Mouse (Mus musculus): ENCODE measurements around the gene Pacs1. TPM values are rescaled to one million over a fixed set of nuclear protein-coding genes. Genes with fewer than 3 reads are reported as not detected.
"Not testable (repeated sequence)": the region's sequence is repeated elsewhere in the genome, so short reads cannot be mapped to it uniquely, and the experiment has no call there.

Gene Pacs1
- polyA plus RNA-seq, 1 experiment from 2014 or later, result 9.3 TPM

GRCm38 (mm10) chr19:5201691-5202090 is 71.2 kb downstream of the Pacs1 start:
- TF ChIP-seq CTCF (IDR thresholded peaks at IDR 0.05) (no peak), EP300 (IDR thresholded peaks at IDR 0.05) (no peak)
- WGBS, result 78% methylated on average over 2 of the region's 2 CpGs

GRCm38 (mm10) chr19:5200617-5201016 is 72.3 kb downstream of the Pacs1 start:
- DNase-seq (ENCODE audit: low spot score), result not testable (repeated sequence)

More at GRCm38 (mm10) chr19:5201691-5202090, 71.2 kb downstream of the Pacs1 start:
- H3K4me1 ChIP-seq (ENCODE audit: insufficient read depth, low read depth, low read length), result no peaks in the 10 kb centered on the region
- no peaks in the 10 kb centered on the region for H3K36me3 ChIP-seq (ENCODE audit: insufficient read depth, low read length)
- ATAC-seq, result no peak
- H3K4me3 ChIP-seq (ENCODE audit: low read depth, low read length), result no peak overlapping the region
- H3K9me3 ChIP-seq (ENCODE audit: low read length), result no peaks in the 10 kb centered on the region
- DNase-seq (ENCODE audit: low spot score), result no peak
- no peaks in the 10 kb centered on the region for H3K27me3 ChIP-seq (replicated peaks; ENCODE audit: insufficient read depth, low read length)
- H3K27ac ChIP-seq (ENCODE audit: low read length), result no peak overlapping the region
- no peak overlapping the region for H3K4me2 ChIP-seq (replicated peaks; ENCODE audit: low read depth, low read length)
- H3K9ac ChIP-seq (replicated peaks; ENCODE audit: low read depth), result no peak overlapping the region

GRCm38 (mm10) chr19:5198553-5198952 is 74.4 kb downstream of the Pacs1 start:
- no peak for DNase-seq (ENCODE audit: low spot score)
- no peak overlapping the region for H3K4me2 ChIP-seq (replicated peaks; ENCODE audit: low read depth, low read length)
- H3K9ac ChIP-seq (replicated peaks; ENCODE audit: low read depth), result no peak overlapping the region
- no peaks in the 10 kb centered on the region for H3K9me3 ChIP-seq (ENCODE audit: low read length)
- no peak for ATAC-seq
- 55% methylated on average over 3 of the region's 3 CpGs for WGBS
- H3K27ac ChIP-seq (ENCODE audit: low read length), result no peak overlapping the region
- H3K4me3 ChIP-seq (ENCODE audit: low read depth, low read length), result no peak overlapping the region
- TF ChIP-seq EP300 (IDR thresholded peaks at IDR 0.05), result no peak
- no peak for TF ChIP-seq CTCF (IDR thresholded peaks at IDR 0.05)
- H3K27me3 ChIP-seq (replicated peaks; ENCODE audit: insufficient read depth, low read length), result no peaks in the 10 kb centered on the region
- H3K36me3 ChIP-seq (ENCODE audit: insufficient read depth, low read length), result no peaks in the 10 kb centered on the region
- H3K4me1 ChIP-seq (ENCODE audit: insufficient read depth, low read depth, low read length), result no peaks in the 10 kb centered on the region

More at GRCm38 (mm10) chr19:5200617-5201016, 72.3 kb downstream of the Pacs1 start:
- not testable (repeated sequence) for H3K36me3 ChIP-seq (ENCODE audit: insufficient read depth, low read length); H3K4me3 ChIP-seq (ENCODE audit: low read depth, low read length); H3K4me1 ChIP-seq (ENCODE audit: insufficient read depth, low read depth, low read length); H3K9me3 ChIP-seq (ENCODE audit: low read length); ATAC-seq; H3K27ac ChIP-seq (ENCODE audit: low read length); H3K9ac ChIP-seq (replicated peaks; ENCODE audit: low read depth); H3K4me2 ChIP-seq (replicated peaks; ENCODE audit: low read depth, low read length); H3K27me3 ChIP-seq (replicated peaks; ENCODE audit: insufficient read depth, low read length)
- whole genome bisulfite sequencing, result 91% methylated on average over 4 of the region's 4 CpGs

GRCm38 (mm10) chr19:5195417-5196035 is 77.4 kb downstream of the Pacs1 start:
- DNase-seq (ENCODE audit: low spot score) (peak; percentile 87), ATAC-seq (peak; percentile 52)
- Histone ChIP-seq H3K4me1 (ENCODE audit: insufficient read depth, low read depth, low read length) (no peaks in the 10 kb centered on the region), H3K9me3 (ENCODE audit: low read length) (no peaks in the 10 kb centered on the region), H3K4me2 (replicated peaks; ENCODE audit: low read depth, low read length) (no peak overlapping the region), H3K36me3 (ENCODE audit: insufficient read depth, low read length) (no peaks in the 10 kb centered on the region), H3K9ac (replicated peaks; ENCODE audit: low read depth) (no peak overlapping the region), H3K27ac (ENCODE audit: low read length) (no peak overlapping the region), H3K27me3 (replicated peaks; ENCODE audit: insufficient read depth, low read length) (no peaks in the 10 kb centered on the region), H3K4me3 (ENCODE audit: low read depth, low read length) (no peak overlapping the region)
- 49% methylated on average over 7 of the region's 7 CpGs for WGBS
- TF ChIP-seq CTCF (IDR thresholded peaks at IDR 0.05) (peak; percentile 81), EP300 (IDR thresholded peaks at IDR 0.05) (no peak)

GRCm38 (mm10) chr19:5192397-5192796 is 80.5 kb downstream of the Pacs1 start:
- Histone ChIP-seq H3K4me3 (ENCODE audit: low read depth, low read length) (no peak overlapping the region), H3K27ac (ENCODE audit: low read length) (no peak overlapping the region), H3K4me2 (replicated peaks; ENCODE audit: low read depth, low read length) (no peak overlapping the region), H3K36me3 (ENCODE audit: insufficient read depth, low read length) (no peaks in the 10 kb centered on the region), H3K9me3 (ENCODE audit: low read length) (no peaks in the 10 kb centered on the region), H3K9ac (replicated peaks; ENCODE audit: low read depth) (no peak overlapping the region), H3K27me3 (replicated peaks; ENCODE audit: insufficient read depth, low read length) (no peaks in the 10 kb centered on the region), H3K4me1 (ENCODE audit: insufficient read depth, low read depth, low read length) (no peaks in the 10 kb centered on the region)
- DNase-seq (ENCODE audit: low spot score) (no peak), ATAC-seq (no peak)
- TF ChIP-seq EP300 (IDR thresholded peaks at IDR 0.05) (no peak), CTCF (IDR thresholded peaks at IDR 0.05) (no peak)

- Histone ChIP-seq H3K4me3 (ENCODE audit: low read depth, low read length) (no peak overlapping the region), H3K27ac (ENCODE audit: low read length) (no peak overlapping the region), H3K4me2 (replicated peaks; ENCODE audit: low read depth, low read length) (no peak overlapping the region), H3K9me3 (ENCODE audit: low read length) (no peaks in the 10 kb centered on the region), H3K27me3 (replicated peaks; ENCODE audit: insufficient read depth, low read length) (no peaks in the 10 kb centered on the region), H3K4me1 (ENCODE audit: insufficient read depth, low read depth, low read length) (no peaks in the 10 kb centered on the region), H3K36me3 (ENCODE audit: insufficient read depth, low read length) (no peaks in the 10 kb centered on the region), H3K9ac (replicated peaks; ENCODE audit: low read depth) (no peak overlapping the region)
- WGBS, result 67% methylated on average over 2 of the region's 2 CpGs
- TF ChIP-seq CTCF (IDR thresholded peaks at IDR 0.05) (no peak), EP300 (IDR thresholded peaks at IDR 0.05) (no peak)
- DNase-seq (ENCODE audit: low spot score) (peak; percentile 26), ATAC-seq (no peak)
These were observed 85.5 kb downstream of the Pacs1 start for GRCm38 (mm10) chr19:5187439-5187838.

GRCm38 (mm10) chr19:5181926-5182325 is 91.0 kb downstream of the Pacs1 start:
- Histone ChIP-seq H3K4me1 (ENCODE audit: insufficient read depth, low read depth, low read length) (no peaks in the 10 kb centered on the region), H3K4me3 (ENCODE audit: low read depth, low read length) (no peak overlapping the region), H3K27ac (ENCODE audit: low read length) (no peak overlapping the region), H3K4me2 (replicated peaks; ENCODE audit: low read depth, low read length) (no peak overlapping the region), H3K9me3 (ENCODE audit: low read length) (no peaks in the 10 kb centered on the region), H3K9ac (replicated peaks; ENCODE audit: low read depth) (no peak overlapping the region), H3K27me3 (replicated peaks; ENCODE audit: insufficient read depth, low read length) (no peaks in the 10 kb centered on the region), H3K36me3 (ENCODE audit: insufficient read depth, low read length) (no peaks in the 10 kb centered on the region)
- no peak for TF ChIP-seq EP300 (IDR thresholded peaks at IDR 0.05)
- TF ChIP-seq CTCF (IDR thresholded peaks at IDR 0.05), result no peak
- DNase-seq (ENCODE audit: low spot score) (no peak), ATAC-seq (no peak)
- 67% methylated on average over 2 of the region's 2 CpGs for WGBS

All from lung, postnatal 0 days (tissue).